Mouse (Mus musculus): ENCODE measurements around the gene Rnf114. TPM values are rescaled to one million over a fixed set of nuclear protein-coding genes. Genes with fewer than 3 reads are reported as not detected.
A peak's percentile ranks its signal among the peaks of the same experiment; 100 is the strongest.

Rnf114 gene
- polyA plus RNA-seq, 1 experiment from 2014 or later: 114 TPM

DNA sequence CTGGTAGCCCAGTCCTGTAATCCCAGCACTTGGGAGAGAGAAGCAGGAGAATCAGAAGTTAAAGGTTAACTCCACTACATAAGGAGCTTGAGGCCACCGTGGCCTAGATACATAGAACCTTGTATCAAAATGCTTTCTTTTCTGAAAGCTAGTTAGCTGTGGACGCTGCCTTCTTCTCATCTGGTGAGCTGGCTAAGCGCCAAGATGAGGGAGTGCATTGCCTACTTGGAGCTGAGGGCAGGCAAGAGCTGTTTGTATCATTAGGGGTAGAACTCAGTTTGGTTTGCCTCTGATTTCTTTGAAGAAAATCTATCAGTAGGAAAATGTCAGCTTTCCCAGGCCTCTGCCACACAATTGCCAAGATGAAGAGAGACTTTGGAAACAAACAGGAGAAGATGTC is 38.6 kb upstream of the Rnf114 start:
- WGBS: 93% methylated on average over 3 of the region's 3 CpGs
- Histone ChIP-seq H3K4me2 (ENCODE audit: low read depth, severe bottlenecking) (no peak overlapping the region), H3K27ac (replicated peaks; ENCODE audit: low read depth, low read length) (no peak overlapping the region), H3K27me3 (ENCODE audit: control insufficient read depth, insufficient read depth, low read length) (no peaks in the 10 kb centered on the region), H3K9me3 (ENCODE audit: control insufficient read depth, low read length) (no peaks in the 10 kb centered on the region), H3K4me1 (ENCODE audit: control insufficient read depth, insufficient read depth, low read length) (no peaks in the 10 kb centered on the region), H3K4me3 (ENCODE audit: low read depth, low read length) (no peak overlapping the region), H3K9ac (ENCODE audit: low read length) (no peak overlapping the region), H3K36me3 (ENCODE audit: control insufficient read depth, insufficient read depth, low read length) (peaks cover 15% of the 10 kb centered on the region)
- ATAC-seq (ENCODE audit: insufficient number of reproducible peaks, low FRiP score, low TSS enrichment, low read depth) (no peak), DNase-seq (ENCODE audit: low spot score) (no peak)

DNA sequence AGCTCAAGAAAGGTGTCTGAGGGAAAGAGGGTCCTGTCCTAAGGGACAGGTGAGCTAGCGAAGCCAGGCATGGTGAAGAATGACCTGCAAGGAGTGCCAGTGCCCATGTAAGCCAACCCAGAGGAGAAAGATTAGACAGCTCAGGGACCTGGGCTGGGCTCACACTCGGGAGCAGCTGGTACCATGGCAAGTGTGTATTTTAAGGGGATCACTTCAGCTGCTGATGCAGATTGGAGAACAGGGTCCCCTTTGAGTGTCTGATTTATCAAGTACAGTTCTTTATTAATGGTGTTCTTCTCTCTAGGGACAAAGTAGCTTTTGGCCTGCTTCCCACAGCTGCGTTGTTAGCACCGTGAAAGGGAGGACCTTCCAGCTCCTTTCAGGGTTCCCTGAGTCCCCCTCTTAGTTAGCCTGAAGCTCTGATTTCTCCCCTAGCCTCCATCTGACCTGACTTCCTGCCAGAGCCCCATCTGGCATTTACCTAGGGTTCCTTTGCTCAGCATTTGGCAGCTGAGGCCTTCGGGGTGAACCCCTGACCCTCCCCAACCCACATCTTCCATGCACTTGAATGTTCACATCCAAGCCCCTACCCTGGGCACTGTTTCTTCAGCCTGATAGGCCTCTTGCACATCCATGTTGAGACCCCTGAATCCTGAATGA is 36.0 kb upstream of the Rnf114 start:
- DNase-seq (ENCODE audit: low spot score): no peak
- no peaks in the 10 kb centered on the region for H3K9me3 ChIP-seq (ENCODE audit: control insufficient read depth, low read length)
- ATAC-seq (ENCODE audit: insufficient number of reproducible peaks, low FRiP score, low TSS enrichment, low read depth): no peak
- H3K4me2 ChIP-seq (ENCODE audit: low read depth, severe bottlenecking): no peak overlapping the region
- no peaks in the 10 kb centered on the region for H3K27me3 ChIP-seq (ENCODE audit: control insufficient read depth, insufficient read depth, low read length)
- no peak overlapping the region for H3K27ac ChIP-seq (replicated peaks; ENCODE audit: low read depth, low read length)
- peaks cover 13% of the 10 kb centered on the region; the same call in 1 of the 2 replicates for H3K36me3 ChIP-seq (ENCODE audit: control insufficient read depth, insufficient read depth, low read length)
- no peak overlapping the region for H3K9ac ChIP-seq (ENCODE audit: low read length)
- no peak overlapping the region for H3K4me3 ChIP-seq (ENCODE audit: low read depth, low read length)
- no peaks in the 10 kb centered on the region for H3K4me1 ChIP-seq (ENCODE audit: control insufficient read depth, insufficient read depth, low read length)
- 99% methylated on average over 5 of the region's 5 CpGs for WGBS

DNA sequence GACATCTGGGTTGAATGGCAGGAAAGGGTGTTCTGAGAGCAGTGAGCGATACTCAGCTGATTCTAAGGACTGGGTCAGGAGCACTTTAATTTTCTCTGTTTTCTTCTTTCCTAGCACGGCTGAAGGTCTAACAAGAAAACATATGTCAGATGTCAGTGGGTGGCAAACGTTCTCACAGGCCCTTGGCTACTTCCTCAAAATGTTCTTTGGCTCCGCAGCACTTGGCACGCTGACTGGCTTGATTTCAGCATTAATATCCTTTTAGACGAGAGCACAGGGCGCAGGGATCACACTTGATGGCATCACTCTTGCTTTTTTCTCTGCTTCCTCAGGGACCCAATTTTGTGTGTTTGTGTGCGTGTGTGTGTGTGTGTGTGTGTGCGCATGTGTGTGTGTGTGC is 35.2 kb upstream of the Rnf114 start:
- no peak overlapping the region for H3K4me3 ChIP-seq (ENCODE audit: low read depth, low read length)
- WGBS: 95% methylated on average over 9 of the region's 9 CpGs
- no peak overlapping the region for H3K4me2 ChIP-seq (ENCODE audit: low read depth, severe bottlenecking)
- DNase-seq (ENCODE audit: low spot score) (no peak), ATAC-seq (ENCODE audit: insufficient number of reproducible peaks, low FRiP score, low TSS enrichment, low read depth) (no peak)
- no peaks in the 10 kb centered on the region for H3K9me3 ChIP-seq (ENCODE audit: control insufficient read depth, low read length)
- no peaks in the 10 kb centered on the region for H3K27me3 ChIP-seq (ENCODE audit: control insufficient read depth, insufficient read depth, low read length)
- H3K27ac ChIP-seq (replicated peaks; ENCODE audit: low read depth, low read length): no peak overlapping the region
- H3K9ac ChIP-seq (ENCODE audit: low read length): no peak overlapping the region
- peaks cover 13% of the 10 kb centered on the region; the same call in 1 of the 2 replicates for H3K36me3 ChIP-seq (ENCODE audit: control insufficient read depth, insufficient read depth, low read length)
- no peaks in the 10 kb centered on the region for H3K4me1 ChIP-seq (ENCODE audit: control insufficient read depth, insufficient read depth, low read length)

DNA sequence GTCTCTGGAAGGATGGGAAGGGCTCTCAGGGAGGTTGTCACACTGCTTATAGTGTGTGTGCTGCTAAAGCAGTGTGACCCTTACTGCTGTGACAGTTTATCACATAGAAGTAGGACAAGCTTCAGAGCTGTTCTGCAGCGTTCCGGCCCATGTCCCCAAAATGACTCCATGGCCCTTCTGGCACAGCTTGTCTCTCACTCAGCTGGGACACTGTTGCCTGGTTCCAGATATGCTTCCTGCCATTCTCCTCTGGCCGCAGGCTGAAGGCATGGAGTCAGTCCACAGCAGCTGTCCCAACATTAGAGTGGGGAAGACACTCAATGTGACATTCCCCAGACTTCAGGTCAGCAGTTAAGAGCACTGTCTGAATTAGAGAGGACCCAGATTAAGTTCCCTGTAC is 33.9 kb upstream of the Rnf114 start:
- no peaks in the 10 kb centered on the region for H3K4me1 ChIP-seq (ENCODE audit: control insufficient read depth, insufficient read depth, low read length)
- WGBS: 94% methylated on average over 3 of the region's 3 CpGs
- H3K27me3 ChIP-seq (ENCODE audit: control insufficient read depth, insufficient read depth, low read length): no peaks in the 10 kb centered on the region
- peaks cover 13% of the 10 kb centered on the region; the same call in 1 of the 2 replicates for H3K36me3 ChIP-seq (ENCODE audit: control insufficient read depth, insufficient read depth, low read length)
- H3K4me3 ChIP-seq (ENCODE audit: low read depth, low read length): no peak overlapping the region
- no peak overlapping the region for H3K4me2 ChIP-seq (ENCODE audit: low read depth, severe bottlenecking)
- no peak overlapping the region for H3K9ac ChIP-seq (ENCODE audit: low read length)
- ATAC-seq (ENCODE audit: insufficient number of reproducible peaks, low FRiP score, low TSS enrichment, low read depth) (no peak), DNase-seq (ENCODE audit: low spot score) (no peak)
- H3K9me3 ChIP-seq (ENCODE audit: control insufficient read depth, low read length): no peaks in the 10 kb centered on the region
- no peak overlapping the region for H3K27ac ChIP-seq (replicated peaks; ENCODE audit: low read depth, low read length)

DNA sequence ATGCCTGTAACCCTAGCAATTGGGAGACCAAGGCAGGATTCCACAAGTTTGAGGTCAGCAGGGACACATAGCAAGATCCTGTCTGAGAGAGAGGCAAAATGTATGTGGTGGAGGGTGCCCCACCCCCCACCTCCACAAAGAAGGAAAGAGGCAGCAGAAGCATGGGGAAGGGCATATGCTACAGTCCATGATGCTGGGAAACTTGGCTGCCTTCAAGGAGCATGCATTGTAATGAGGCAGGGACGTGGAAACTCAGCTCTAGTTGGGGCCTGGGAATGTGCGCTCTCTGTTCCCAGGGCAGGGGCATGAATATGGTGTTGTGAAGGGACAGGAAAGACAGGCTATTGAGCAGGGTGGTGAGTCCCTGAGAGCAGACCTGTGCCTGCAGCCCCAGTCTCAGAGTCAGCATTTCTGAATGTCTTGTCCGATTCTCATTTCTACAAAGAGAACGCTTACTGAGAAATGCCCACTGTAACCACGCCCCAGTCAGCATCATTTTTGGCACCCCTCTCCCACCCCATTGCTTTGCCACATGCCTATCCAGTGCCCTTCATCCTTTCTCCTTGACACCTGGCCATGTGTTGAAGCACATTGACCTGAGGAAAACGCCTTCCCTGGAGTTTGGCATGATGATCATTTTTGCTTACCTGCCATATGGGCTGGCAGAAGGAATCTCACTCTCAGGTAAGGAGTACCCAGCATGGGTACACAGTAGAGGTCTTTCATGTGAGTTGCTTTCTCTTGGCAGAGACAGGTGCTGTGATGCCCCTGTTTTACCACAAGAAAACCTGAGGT is 33.2 kb upstream of the Rnf114 start:
- no peak overlapping the region for H3K4me3 ChIP-seq (ENCODE audit: low read depth, low read length)
- H3K36me3 ChIP-seq (ENCODE audit: control insufficient read depth, insufficient read depth, low read length): peaks cover 13% of the 10 kb centered on the region; the same call in 1 of the 2 replicates
- no peak overlapping the region for H3K9ac ChIP-seq (ENCODE audit: low read length)
- DNase-seq (ENCODE audit: low spot score) (no peak), ATAC-seq (ENCODE audit: insufficient number of reproducible peaks, low FRiP score, low TSS enrichment, low read depth) (no peak)
- H3K4me1 ChIP-seq (ENCODE audit: control insufficient read depth, insufficient read depth, low read length): no peaks in the 10 kb centered on the region
- H3K4me2 ChIP-seq (ENCODE audit: low read depth, severe bottlenecking): no peak overlapping the region
- H3K9me3 ChIP-seq (ENCODE audit: control insufficient read depth, low read length): no peaks in the 10 kb centered on the region
- no peak overlapping the region for H3K27ac ChIP-seq (replicated peaks; ENCODE audit: low read depth, low read length)
- 94% methylated on average over 6 of the region's 6 CpGs for WGBS
- H3K27me3 ChIP-seq (ENCODE audit: control insufficient read depth, insufficient read depth, low read length): no peaks in the 10 kb centered on the region

DNA sequence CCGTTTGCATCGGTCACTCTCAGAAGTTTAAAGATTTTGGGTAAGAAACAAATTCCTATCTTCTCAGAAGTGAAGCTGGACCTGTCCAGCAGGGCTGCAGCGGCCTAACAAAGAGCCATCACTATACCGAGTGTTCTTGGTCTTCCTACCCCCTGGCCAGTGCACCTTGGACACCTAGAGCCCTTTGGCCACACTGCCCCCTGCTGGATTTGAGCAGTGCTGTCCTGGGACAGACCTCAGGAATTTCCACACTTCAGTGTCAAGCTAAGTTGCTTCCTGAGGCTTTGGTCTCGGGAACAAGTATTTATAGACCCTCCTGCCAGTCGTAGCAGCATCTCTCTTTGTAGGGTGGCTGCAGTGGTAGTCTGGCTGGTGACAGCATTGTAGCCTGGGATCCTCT is 29.5 kb upstream of the Rnf114 start:
- peak; percentile 73 for DNase-seq (ENCODE audit: low spot score)
- Histone ChIP-seq H3K4me3 (ENCODE audit: low read depth, low read length) (no peak overlapping the region), H3K9me3 (ENCODE audit: control insufficient read depth, low read length) (no peaks in the 10 kb centered on the region), H3K27me3 (ENCODE audit: control insufficient read depth, insufficient read depth, low read length) (no peaks in the 10 kb centered on the region), H3K4me1 (ENCODE audit: control insufficient read depth, insufficient read depth, low read length) (no peaks in the 10 kb centered on the region), H3K27ac (replicated peaks; ENCODE audit: low read depth, low read length) (no peak overlapping the region), H3K4me2 (ENCODE audit: low read depth, severe bottlenecking) (no peak overlapping the region), H3K36me3 (ENCODE audit: control insufficient read depth, insufficient read depth, low read length) (peaks cover 14% of the 10 kb centered on the region), H3K9ac (ENCODE audit: low read length) (no peak overlapping the region)
- no peak for ATAC-seq (ENCODE audit: insufficient number of reproducible peaks, low FRiP score, low TSS enrichment, low read depth)
- 57% methylated on average over 6 of the region's 6 CpGs for WGBS

DNA sequence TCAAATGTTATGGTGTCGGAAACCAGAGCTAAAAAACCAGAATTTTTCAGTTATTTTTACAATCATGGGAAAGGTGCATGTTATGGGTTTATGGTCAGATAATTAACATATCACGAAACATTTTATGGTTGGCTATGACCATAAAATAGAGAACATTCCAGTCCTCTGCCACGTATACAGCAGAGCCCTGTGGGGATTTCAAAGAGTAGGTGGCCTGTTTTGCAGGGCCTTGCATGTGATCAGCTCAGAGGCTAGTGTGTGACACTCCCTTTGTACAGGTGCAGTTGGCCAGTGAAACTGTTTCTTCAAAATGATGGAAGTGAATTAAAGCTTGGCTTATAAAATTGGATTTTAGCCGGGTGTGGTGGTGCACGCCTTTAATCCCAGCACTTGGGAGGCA is 28.6 kb upstream of the Rnf114 start:
- peaks cover 13% of the 10 kb centered on the region for H3K36me3 ChIP-seq (ENCODE audit: control insufficient read depth, insufficient read depth, low read length)
- DNase-seq (ENCODE audit: low spot score) (no peak), ATAC-seq (ENCODE audit: insufficient number of reproducible peaks, low FRiP score, low TSS enrichment, low read depth) (no peak)
- H3K4me3 ChIP-seq (ENCODE audit: low read depth, low read length): no peak overlapping the region
- no peaks in the 10 kb centered on the region for H3K4me1 ChIP-seq (ENCODE audit: control insufficient read depth, insufficient read depth, low read length)
- no peak overlapping the region for H3K9ac ChIP-seq (ENCODE audit: low read length)
- H3K27me3 ChIP-seq (ENCODE audit: control insufficient read depth, insufficient read depth, low read length): no peaks in the 10 kb centered on the region
- 85% methylated on average over 5 of the region's 5 CpGs for whole genome bisulfite sequencing
- no peak overlapping the region for H3K4me2 ChIP-seq (ENCODE audit: low read depth, severe bottlenecking)
- no peak overlapping the region for H3K27ac ChIP-seq (replicated peaks; ENCODE audit: low read depth, low read length)
- H3K9me3 ChIP-seq (ENCODE audit: control insufficient read depth, low read length): no peaks in the 10 kb centered on the region

DNA sequence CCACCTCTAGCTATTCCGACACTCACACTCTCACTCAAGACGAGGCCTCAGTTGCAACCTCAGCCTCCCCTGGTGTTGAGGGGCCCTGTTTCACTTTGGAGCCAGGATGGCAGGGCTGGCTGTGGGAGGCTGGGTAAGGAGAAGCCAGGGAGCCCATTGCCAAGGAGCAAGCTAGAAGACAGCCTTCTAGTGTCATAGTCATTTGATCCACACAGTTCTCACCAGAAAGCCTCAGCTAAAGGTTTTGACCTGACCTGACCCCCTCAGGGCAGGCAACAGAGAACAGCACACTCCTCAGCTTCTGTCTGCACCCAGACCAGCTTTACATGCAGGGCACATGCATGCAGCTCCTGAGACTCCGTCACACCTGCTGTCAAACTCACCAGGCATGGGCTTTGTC is 26.5 kb upstream of the Rnf114 start:
- 88% methylated on average over 3 of the region's 3 CpGs for WGBS
- peaks cover 19% of the 10 kb centered on the region for H3K36me3 ChIP-seq (ENCODE audit: control insufficient read depth, insufficient read depth, low read length)
- no peaks in the 10 kb centered on the region for H3K4me1 ChIP-seq (ENCODE audit: control insufficient read depth, insufficient read depth, low read length)
- H3K4me3 ChIP-seq (ENCODE audit: low read depth, low read length): no peak overlapping the region
- no peaks in the 10 kb centered on the region for H3K27me3 ChIP-seq (ENCODE audit: control insufficient read depth, insufficient read depth, low read length)
- DNase-seq (ENCODE audit: low spot score) (no peak), ATAC-seq (ENCODE audit: insufficient number of reproducible peaks, low FRiP score, low TSS enrichment, low read depth) (no peak)
- no peak overlapping the region for H3K9ac ChIP-seq (ENCODE audit: low read length)
- no peak overlapping the region for H3K27ac ChIP-seq (replicated peaks; ENCODE audit: low read depth, low read length)
- no peak overlapping the region for H3K4me2 ChIP-seq (ENCODE audit: low read depth, severe bottlenecking)
- no peaks in the 10 kb centered on the region for H3K9me3 ChIP-seq (ENCODE audit: control insufficient read depth, low read length)

Measured in limb, embryonic 11.5 days (tissue).